Mouse (Mus musculus) midbrain, embryonic 15.5 days (tissue): Measurements from ENCODE around the gene AI854703. TPM values are rescaled to one million over a fixed set of nuclear protein-coding genes. Genes with fewer than 3 reads are reported as not detected.

Experiments
- ATAC-seq: fragments of 200-750 bp; cut with Nextera tagmentation; replicated peaks from 2 replicates; pipeline ENCODE4 v1.8.0; 2017; ENCODE audit warnings: moderate TSS enrichment
- H3K27ac ChIP-seq: fragments of 300-500 bp; sonication (generic); 2 replicates; pipeline ENCODE4 v1.5.1; 2015; ENCODE audit warnings: mild to moderate bottlenecking, inconsistent platforms
- H3K27me3 ChIP-seq: fragments of 300-500 bp; sonication (generic); replicated peaks from 2 replicates; pipeline ENCODE4 v1.6.1; 2015; ENCODE audit warnings: inconsistent platforms
- H3K36me3 ChIP-seq: fragments of 300-500 bp; sonication (generic); replicated peaks from 2 replicates; pipeline ENCODE4 v1.6.1; 2015; ENCODE audit warnings: inconsistent platforms
- H3K4me1 ChIP-seq: fragments of 300-500 bp; sonication (generic); 2 replicates; pipeline ENCODE4 v1.6.1; 2015; ENCODE audit warnings: inconsistent platforms
- H3K4me2 ChIP-seq: fragments of 300-500 bp; sonication (generic); 2 replicates; pipeline ENCODE4 v1.6.1; 2015; ENCODE audit warnings: inconsistent platforms, mild to moderate bottlenecking, moderate library complexity
- H3K4me3 ChIP-seq: fragments of 300-500 bp; sonication (generic); 2 replicates; pipeline ENCODE4 v1.5.1; 2015; ENCODE audit warnings: mild to moderate bottlenecking, inconsistent platforms
- H3K9ac ChIP-seq: fragments of 300-500 bp; sonication (generic); 2 replicates; pipeline ENCODE4 v1.6.1; 2015; ENCODE audit warnings: mild to moderate bottlenecking, inconsistent platforms
- H3K9me3 ChIP-seq: fragments of 300-500 bp; sonication (generic); 2 replicates; pipeline ENCODE4 v1.6.1; 2016; ENCODE audit warnings: inconsistent platforms
- WGBS: fragments of 180-500 bp; shearing (Covaris S2); methylation state at CpG from one replicate; pipeline ENCODE4 v1.1.7; 2015; ENCODE audit warnings: mixed read lengths; 5-methylcytosine and 5-hydroxymethylcytosine counted together
- polyA plus RNA-seq: library from polyadenylated mRNA; unstranded; fragments of >200 nt; fragmentation: Nextera tagmentation; extraction: Ambion mirVana; gene quantifications from 2 replicates; pipeline ENCODE4 v1.2.1, GENCODE M21; 2015

Gene AI854703
- polyA plus RNA-seq, 1 experiment from 2014 or later: 23.8 TPM

DNA sequence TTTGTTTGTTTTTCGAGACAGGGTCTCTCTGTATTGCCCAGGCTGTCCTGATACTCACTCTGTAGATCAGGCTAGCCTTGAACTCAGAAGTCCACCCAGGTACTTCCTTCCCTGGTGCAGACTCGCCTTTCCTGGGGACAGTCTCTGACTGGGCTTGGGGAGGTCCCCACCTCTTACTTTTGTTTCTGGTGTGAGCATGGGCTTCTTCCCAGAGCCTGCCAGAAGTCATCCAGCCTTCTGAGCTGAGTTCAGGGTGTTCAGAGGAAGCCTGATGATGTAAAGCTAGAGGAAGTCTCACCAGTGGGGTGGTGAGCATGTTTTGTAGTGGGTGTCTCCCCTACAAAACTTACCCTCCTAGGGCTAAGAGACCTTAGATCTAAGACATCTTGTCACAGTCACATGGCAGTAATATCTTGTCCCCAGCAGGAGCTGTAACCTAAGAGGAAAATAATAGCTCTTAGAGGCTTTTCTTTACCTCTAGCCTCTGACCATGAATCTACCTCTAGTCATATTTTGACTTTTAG, 42.9 kb downstream of the AI854703 start:
- WGBS: 74% methylated on average over 2 of the region's 2 CpGs
- Histone ChIP-seq H3K4me2 (no peak overlapping the region), H3K9ac (no peak overlapping the region), H3K9me3 (no peaks in the 10 kb centered on the region), H3K27me3 (no peaks in the 10 kb centered on the region), H3K4me3 (no peak overlapping the region), H3K36me3 (no peaks in the 10 kb centered on the region), H3K27ac (no peak overlapping the region), H3K4me1 (no peaks in the 10 kb centered on the region)
- no peak for ATAC-seq

DNA sequence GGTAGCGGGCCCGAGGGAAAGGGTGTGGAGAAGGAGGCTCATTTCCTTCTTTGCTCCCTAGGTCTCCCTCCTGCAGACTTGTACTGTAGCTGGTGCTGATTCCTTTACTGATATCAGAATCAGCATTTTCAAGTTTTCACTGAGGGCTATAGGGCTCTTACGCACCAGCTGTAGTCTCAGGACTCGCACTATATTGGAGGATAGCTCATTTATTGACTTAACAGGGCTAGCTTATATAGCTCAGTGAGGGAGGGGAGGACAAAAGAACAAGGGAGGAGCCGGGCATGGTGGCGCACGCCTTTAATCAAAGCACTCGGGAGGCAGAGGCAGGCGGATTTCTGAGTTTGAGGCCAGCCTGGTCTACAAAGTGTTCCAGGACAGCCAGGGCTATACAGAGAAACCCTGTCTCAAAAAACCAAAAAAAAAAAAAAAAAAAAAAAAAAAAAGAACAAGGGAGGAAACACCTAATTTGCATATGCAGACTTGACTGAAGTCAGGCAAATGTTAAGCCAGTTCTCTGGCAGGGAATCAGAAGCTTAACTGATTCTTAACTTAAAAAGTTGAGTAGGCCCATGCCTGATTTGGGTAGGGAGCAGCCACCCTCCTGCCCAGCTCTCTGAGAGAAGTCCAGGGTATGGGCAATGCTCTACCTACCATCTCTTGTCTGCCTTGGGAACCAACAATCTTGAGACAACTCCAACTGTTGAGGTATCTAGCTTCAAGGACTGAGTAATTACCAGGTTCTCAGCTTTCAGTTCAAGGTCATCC, 47.9 kb downstream of the AI854703 start:
- ATAC-seq: no peak
- no peak overlapping the region for H3K4me2 ChIP-seq
- 96% methylated on average over 9 of the region's 9 CpGs for WGBS
- no peaks in the 10 kb centered on the region for H3K27me3 ChIP-seq
- H3K4me3 ChIP-seq: no peak overlapping the region
- H3K27ac ChIP-seq: no peak overlapping the region
- 0 out of 2 replicates have a peak, but pooled peaks cover 2% of the 10 kb centered on the region for H3K4me1 ChIP-seq
- H3K9ac ChIP-seq: no peak overlapping the region
- H3K36me3 ChIP-seq: no peaks in the 10 kb centered on the region
- no peaks in the 10 kb centered on the region for H3K9me3 ChIP-seq

DNA sequence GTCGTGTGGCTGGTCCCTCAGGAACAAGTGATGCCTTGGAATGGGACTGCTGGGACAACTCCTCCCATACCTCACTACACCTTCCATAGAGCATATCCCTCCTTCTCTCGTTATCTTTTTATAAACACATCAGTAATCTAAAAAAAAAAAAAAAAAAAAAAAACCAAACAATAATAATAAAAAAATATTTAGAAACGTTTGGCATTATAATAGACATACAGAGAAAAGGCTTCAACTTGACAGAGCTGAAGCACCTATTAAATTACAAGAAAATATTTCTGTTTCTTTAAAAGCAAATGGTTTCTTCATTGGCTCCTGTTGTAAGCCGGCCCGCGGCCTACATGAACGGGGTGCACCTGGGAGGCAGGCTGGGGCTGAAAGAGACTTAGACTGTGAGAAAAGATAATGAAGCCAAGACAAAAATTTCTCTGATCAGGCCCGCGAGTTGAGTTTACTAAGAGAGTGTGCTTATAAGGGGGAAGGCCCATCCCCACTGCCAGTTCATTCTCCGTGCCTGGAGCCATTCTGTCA, 48.9 kb downstream of the AI854703 start:
- Histone ChIP-seq H3K4me1 (0 out of 2 replicates have a peak, but pooled peaks cover 2% of the 10 kb centered on the region), H3K9ac (no peak overlapping the region), H3K27ac (no peak overlapping the region), H3K4me3 (0 out of 2 replicates have a peak overlapping the region, but pooled peaks have one; percentile 9), H3K27me3 (no peaks in the 10 kb centered on the region), H3K9me3 (no peaks in the 10 kb centered on the region), H3K4me2 (peak overlapping the region; percentile 31), H3K36me3 (no peaks in the 10 kb centered on the region)
- no peak for ATAC-seq
- WGBS: 46% methylated on average over 10 of the region's 10 CpGs

DNA sequence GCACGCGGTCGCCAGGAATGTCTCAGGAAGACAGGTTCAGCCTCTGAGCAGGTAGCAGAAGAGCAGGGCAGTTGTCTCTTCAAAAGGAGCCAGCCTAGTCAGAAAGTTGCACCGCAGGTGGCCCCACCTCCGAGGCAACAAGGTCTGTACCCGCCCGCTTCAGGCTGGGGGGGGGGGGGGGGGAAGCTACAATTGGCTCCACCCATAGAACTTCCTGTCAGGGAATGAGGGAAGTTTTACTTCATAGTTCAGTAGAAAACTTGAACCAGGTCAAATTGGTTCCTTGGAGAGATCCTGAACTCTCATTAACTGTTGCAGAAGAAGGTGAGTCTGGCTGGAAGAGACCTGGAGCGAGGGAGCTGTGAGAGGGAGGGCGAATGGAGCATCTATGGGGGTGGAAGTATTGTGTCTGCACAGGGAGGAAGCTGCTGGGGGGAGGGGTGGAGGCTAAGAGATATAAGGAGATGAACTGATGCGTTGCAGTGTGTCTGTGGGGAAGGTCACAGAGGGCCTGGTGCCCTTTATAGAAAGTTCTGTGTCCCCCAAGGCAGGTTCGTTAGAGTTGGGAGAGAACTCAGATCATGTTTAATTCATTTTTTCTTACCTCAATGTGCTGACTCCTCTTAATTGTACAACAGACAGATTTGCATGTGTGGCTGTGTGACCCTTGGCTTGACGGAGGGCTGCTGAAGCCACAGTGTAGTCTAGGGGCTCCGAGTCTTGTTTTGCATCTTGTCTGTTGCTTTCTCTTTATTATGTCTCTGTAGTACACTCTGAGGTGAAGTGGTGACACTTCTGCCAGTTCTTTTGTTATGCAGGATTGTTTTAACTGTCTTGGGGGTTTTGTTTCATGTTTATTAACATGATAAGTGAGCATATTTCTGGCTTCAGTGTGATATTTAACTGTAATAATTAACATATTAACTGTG, 49.6 kb downstream of the AI854703 start, which contains the start of gene Gimap9:
TSS of gene Gimap9 (plus strand) at position 199 of the 929 bp plus-strand sequence.
- 23% methylated on average over 11 of the region's 13 CpGs for WGBS
- 0 out of 2 replicates have a peak, but pooled peaks cover 2% of the 10 kb centered on the region for H3K4me1 ChIP-seq
- H3K9me3 ChIP-seq: no peaks in the 10 kb centered on the region
- H3K4me3 ChIP-seq: peak within 1 kb of the TSS; percentile 9; the same call in 1 of the 2 replicates
- H3K9ac ChIP-seq: no peak within 1 kb of the TSS
- no peaks in the 10 kb centered on the region for H3K27me3 ChIP-seq
- H3K4me2 ChIP-seq: peak within 1 kb of the TSS; percentile 31
- ATAC-seq: no peak
- H3K27ac ChIP-seq: no peak within 1 kb of the TSS
- H3K36me3 ChIP-seq: no peaks in the 10 kb centered on the region

DNA sequence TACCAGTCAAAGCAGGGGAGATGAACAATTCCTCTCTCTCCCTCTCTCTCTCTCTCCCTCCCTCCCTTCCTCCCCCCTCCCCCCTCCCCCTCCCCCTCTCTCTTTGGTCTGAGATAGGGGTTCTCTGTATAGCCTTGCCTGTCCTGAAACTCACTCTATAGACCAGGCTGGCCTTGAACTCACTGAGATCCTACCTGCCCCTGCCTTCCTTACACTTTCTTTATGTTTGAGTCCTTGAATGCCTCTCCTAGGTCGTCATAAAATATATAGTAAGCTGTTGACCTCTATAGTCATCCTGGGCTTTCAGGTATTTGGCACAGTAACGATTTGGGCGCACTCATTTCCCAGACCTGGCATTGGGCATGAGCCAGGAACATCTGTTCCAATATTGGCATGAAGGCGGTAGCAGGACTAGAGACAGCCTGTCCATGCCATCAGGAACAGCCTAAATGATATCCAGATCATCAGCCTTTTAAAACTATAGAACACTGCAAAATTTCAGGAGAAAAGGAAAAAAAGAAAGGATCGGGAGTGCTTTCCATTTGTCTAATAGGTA, 50.4 kb downstream of the AI854703 start:
- no peaks in the 10 kb centered on the region for H3K36me3 ChIP-seq
- WGBS: 82% methylated on average over 5 of the region's 5 CpGs
- H3K9ac ChIP-seq: no peak overlapping the region
- no peak overlapping the region for H3K4me2 ChIP-seq
- no peak for ATAC-seq
- no peak overlapping the region for H3K27ac ChIP-seq
- no peak overlapping the region for H3K4me3 ChIP-seq
- H3K27me3 ChIP-seq: no peaks in the 10 kb centered on the region
- H3K4me1 ChIP-seq: 0 out of 2 replicates have a peak, but pooled peaks cover 2% of the 10 kb centered on the region
- H3K9me3 ChIP-seq: no peaks in the 10 kb centered on the region

DNA sequence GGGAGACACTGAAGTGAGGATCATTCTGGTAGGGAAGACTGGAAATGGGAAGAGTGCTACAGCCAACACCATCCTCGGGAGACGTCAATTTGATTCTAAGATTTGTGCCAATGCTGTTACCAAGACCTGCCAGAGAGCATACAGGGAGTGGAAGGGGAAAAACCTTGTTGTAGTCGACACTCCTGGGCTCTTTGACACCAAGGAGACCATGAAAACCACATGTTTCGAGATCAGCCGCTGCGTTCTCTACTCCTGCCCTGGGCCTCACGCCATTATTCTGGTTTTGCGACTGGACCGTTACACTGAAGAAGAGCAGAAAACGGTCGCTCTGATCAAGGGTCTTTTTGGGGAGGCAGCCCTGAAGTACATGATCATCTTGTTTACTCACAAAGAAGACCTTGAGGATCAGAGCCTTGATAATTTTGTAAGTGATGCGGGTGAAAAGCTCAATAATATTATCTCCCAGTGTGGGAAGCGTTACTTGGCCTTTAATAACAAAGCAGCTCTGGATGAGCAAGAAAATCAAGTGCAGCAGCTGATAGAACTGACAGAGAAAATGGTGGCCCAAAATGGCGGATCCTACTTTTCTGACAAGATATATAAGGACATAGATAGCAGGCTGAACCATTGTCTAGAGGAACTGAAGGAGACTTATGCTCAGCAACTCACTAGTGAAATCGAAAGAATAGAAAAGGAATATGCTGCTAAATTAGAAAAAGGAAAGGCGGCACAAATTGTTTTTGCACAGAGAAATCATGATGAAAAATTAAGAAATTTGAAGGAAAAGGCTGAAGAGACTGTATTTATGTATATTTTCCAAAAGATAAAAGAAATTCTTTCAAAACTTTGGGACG, 51.2 kb downstream of the AI854703 start:
- Histone ChIP-seq H3K4me2 (no peak overlapping the region), H3K4me3 (no peak overlapping the region), H3K9ac (no peak overlapping the region), H3K27ac (no peak overlapping the region), H3K4me1 (0 out of 2 replicates have a peak, but pooled peaks cover 2% of the 10 kb centered on the region), H3K9me3 (no peaks in the 10 kb centered on the region), H3K36me3 (no peaks in the 10 kb centered on the region), H3K27me3 (no peaks in the 10 kb centered on the region)
- WGBS: 94% methylated on average over 17 of the region's 17 CpGs
- ATAC-seq: no peak

DNA sequence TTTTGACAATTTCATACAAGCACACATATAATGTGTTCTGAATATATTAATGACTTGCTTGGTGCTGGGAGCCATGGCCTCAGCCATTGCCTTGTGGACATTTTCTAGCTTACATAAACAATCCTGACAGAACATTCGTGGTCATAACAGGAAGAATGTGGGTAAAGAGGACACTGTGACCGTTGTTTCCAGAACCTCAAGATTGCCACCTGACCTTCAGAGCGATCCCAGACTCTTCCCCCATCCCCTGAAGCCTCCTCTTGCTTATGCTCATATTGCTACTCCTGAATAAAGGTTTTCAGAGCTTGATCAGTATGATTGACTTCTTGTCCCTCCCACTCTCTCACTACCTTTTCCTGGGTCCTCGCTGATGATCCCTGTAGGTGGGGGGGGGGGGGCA, 51.8 kb downstream of the AI854703 start:
- H3K9ac ChIP-seq: no peak overlapping the region
- H3K4me2 ChIP-seq: no peak overlapping the region
- H3K4me1 ChIP-seq: 0 out of 2 replicates have a peak, but pooled peaks cover 2% of the 10 kb centered on the region
- H3K9me3 ChIP-seq: no peaks in the 10 kb centered on the region
- no peak for ATAC-seq
- no peak overlapping the region for H3K4me3 ChIP-seq
- no peaks in the 10 kb centered on the region for H3K27me3 ChIP-seq
- no peak overlapping the region for H3K27ac ChIP-seq
- H3K36me3 ChIP-seq: no peaks in the 10 kb centered on the region
- WGBS: 87% methylated on average over 4 of the region's 4 CpGs

DNA sequence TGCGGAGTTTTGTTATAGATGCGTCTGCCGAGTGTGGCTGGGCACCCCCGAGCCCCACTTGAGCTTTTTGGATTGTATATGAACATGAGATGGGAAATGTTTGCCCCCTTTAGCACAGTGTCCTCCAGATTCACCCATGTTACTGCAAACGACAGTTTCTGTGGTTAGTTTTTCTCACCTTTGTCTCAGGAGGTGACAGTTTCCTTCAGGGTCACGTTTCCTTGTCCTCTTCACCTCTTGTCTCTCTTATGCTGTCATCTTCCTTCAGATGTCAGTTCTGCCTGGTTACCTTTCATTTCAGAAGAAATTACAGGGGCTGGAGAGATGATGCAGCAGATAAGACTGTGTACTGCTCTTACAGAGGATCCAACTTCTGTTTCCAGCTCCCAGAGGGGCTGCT, 53.1 kb downstream of the AI854703 start:
- H3K4me3 ChIP-seq: no peak overlapping the region
- ATAC-seq: no peak
- 0 out of 2 replicates have a peak, but pooled peaks cover 2% of the 10 kb centered on the region for H3K4me1 ChIP-seq
- no peak overlapping the region for H3K4me2 ChIP-seq
- H3K27ac ChIP-seq: no peak overlapping the region
- no peaks in the 10 kb centered on the region for H3K36me3 ChIP-seq
- no peaks in the 10 kb centered on the region for H3K27me3 ChIP-seq
- no peak overlapping the region for H3K9ac ChIP-seq
- H3K9me3 ChIP-seq: no peaks in the 10 kb centered on the region
- WGBS: 88% methylated on average over 6 of the region's 6 CpGs

DNA sequence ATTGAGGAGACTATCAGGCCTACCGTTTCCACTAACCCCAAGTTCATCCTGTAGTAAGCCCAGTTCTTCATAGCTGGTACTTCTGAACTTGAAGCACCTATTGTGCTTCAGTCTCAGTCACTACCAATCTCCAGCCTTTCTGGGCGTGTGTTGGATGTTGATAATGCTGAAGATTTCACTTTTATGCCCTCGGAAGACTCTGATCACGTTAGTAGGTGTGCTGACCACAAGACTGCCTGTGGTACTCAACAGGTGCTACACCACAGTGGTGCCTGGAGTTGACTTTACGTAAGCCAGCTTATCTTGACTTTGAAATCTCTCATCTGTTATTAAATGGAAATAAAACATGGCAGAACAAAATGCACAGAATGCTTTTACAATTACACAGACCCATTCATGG, 53.9 kb downstream of the AI854703 start:
- 84% methylated on average over 5 of the region's 5 CpGs for WGBS
- no peaks in the 10 kb centered on the region for H3K9me3 ChIP-seq
- H3K9ac ChIP-seq: no peak overlapping the region
- no peaks in the 10 kb centered on the region for H3K27me3 ChIP-seq
- ATAC-seq: no peak
- H3K4me3 ChIP-seq: no peak overlapping the region
- H3K4me2 ChIP-seq: no peak overlapping the region
- 0 out of 2 replicates have a peak, but pooled peaks cover 2% of the 10 kb centered on the region for H3K4me1 ChIP-seq
- no peaks in the 10 kb centered on the region for H3K36me3 ChIP-seq
- no peak overlapping the region for H3K27ac ChIP-seq

DNA sequence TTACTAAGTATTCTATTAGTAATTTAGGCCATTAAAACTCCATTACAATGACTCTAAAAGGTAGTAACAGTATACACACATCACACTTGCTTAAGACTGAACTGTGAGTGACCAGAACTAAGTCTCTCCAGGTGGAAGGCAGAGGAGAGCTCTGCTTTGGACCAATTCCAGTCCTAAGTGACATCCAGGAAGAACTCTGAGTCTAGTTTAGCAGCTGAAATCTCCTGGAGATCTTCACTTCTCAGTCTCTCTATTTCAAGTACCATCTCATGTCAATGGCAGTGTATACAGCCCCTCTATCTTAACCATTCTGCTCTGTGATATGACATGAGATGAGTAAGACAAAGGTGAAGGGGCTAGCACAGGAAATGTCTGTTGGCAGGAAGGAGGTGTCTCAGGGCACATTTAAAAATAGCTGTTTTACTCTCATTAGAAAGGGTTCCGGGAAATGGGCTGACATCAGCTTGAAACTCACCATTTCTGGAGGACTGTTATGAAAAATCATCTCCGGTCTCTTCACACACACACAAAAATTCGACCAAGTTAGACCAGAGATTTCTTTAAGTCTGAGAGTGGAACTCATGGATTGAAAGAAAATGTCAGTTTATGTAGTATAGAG, 55.0 kb downstream of the AI854703 start:
- Histone ChIP-seq H3K4me1 (no peaks in the 10 kb centered on the region), H3K9ac (no peak overlapping the region), H3K27me3 (no peaks in the 10 kb centered on the region), H3K4me3 (no peak overlapping the region), H3K9me3 (no peaks in the 10 kb centered on the region), H3K27ac (no peak overlapping the region), H3K4me2 (no peak overlapping the region), H3K36me3 (no peaks in the 10 kb centered on the region)
- WGBS: 78% methylated on average over 3 of the region's 3 CpGs
- ATAC-seq: no peak

DNA sequence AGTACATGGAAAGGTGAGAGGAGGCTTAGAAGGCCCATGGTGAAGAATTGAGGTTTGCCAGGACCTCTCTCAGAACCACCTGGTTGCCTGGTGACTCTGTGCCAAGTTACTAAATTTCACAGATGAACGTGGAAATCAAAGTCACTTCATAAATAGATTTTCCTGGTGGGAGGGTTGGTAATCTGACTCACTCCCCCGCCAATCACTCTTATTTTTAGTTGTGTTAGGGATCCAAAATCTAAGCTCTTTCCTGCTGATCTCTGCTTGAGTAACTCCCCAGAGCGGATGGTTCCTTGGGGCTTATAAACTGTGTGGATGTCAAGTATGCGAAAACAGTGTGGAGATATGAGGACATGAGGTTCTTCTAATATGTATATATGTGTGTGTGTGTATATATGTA, 55.7 kb downstream of the AI854703 start:
- H3K9ac ChIP-seq: no peak overlapping the region
- 82% methylated on average over 4 of the region's 4 CpGs for WGBS
- no peak overlapping the region for H3K27ac ChIP-seq
- no peak overlapping the region for H3K4me3 ChIP-seq
- H3K4me1 ChIP-seq: no peaks in the 10 kb centered on the region
- no peak for ATAC-seq
- no peaks in the 10 kb centered on the region for H3K27me3 ChIP-seq
- H3K9me3 ChIP-seq: no peaks in the 10 kb centered on the region
- H3K4me2 ChIP-seq: no peak overlapping the region
- H3K36me3 ChIP-seq: no peaks in the 10 kb centered on the region
